Mouse (Mus musculus): ENCODE results near the gene Mtus2.

Gene Mtus2

DNA sequence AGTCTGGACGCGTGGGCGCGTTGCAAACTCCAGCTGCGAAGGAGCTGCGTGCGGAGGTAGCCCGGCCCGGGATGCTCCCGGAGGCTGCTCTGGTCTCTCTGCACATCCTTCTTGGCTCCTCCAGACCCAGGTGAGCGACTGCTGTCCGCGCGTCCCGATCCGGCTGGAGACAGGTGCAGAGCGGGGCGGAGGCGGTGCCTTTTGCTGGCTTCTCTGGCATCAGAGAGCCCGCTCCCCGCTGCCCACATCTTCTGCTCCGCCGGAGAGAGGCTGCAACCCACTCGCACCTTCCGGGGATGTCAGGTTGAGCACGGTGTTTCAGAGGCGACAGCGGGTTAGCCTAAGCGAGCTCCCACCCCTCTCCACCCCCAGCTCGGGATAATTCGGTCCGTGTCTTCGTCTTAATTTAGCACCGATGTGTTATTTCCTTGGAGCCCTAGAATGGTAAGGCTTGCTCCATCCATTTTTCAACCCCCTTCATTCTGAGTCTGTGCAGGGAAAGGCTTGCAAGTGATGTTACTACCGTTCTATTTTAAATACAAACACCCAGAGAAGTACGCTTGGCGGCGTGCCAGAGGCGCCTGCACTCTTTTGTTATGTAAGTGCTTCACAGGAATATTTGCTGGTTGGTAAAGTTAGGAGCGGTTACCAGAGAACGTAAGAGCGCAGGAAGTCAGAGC is 612 bp downstream of the Mtus2 start:
- no peak for DNase-seq (ENCODE audit: low spot score in 2 of 2)

GRCm38 (mm10) chr5:147958552-147958951 is 1.4 kb downstream of the Mtus2 start:
- DNase-seq (ENCODE audit: low spot score in 2 of 2): no peak

GRCm38 (mm10) chr5:147959088-147959487 is 2.0 kb downstream of the Mtus2 start:
- no peak for DNase-seq (ENCODE audit: low spot score in 2 of 2)

DNA sequence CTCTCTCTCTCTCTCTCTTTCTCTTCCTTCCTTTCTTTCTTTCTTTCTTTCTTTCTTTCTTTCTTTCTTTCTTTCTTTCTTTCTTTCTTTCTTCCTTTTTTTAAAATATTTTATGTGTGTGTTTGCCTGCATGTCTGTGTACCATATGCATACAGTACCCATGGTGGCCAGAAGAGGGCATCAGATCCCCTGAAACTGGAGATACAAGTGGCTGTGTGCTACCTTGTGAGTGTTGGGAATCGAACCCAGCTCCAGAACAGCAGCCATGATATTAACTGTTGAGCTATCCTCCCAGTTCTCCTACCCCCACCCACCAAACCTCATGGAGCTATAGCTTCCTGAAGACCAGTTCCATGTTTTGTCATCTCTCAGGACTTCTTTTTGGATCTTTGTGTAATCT is 3.7 kb downstream of the Mtus2 start:
- no peak for DNase-seq (ENCODE audit: low spot score in 2 of 2)

DNA sequence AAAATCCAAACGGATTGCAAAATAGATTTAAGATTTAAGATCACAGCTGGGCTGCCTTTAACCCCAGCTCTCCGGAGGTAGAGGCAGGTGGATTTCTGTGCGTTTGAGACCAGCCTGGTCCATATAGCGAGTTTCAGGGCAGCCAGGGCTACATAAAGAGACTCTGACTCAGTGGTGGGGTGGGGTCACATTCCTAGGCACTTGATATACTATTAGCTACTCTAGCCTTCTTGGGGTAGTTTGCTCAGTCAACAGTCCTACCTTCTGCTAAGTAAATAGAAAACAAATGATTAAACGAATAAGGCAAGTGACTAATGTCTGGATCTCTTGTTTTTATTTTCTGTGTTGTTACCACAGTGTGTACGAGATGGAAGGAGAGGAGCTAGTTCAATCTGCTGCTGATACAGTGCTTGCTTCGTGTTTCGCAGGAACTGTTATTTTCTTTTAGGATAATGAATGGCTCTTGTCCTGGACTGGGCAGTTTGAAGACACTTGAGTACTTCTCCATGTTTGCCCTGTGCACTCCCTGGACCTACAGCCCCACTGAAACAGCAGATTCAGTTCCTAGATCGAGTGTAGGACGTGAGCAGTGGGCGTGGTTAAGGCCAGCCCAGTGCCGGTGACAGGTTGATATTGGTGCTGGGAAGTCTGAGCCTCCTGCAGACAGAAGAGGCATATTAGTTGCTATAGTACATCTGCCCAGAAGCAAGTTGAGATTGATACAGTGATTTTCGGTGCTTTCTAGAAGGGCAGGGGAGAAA is 6.9 kb downstream of the Mtus2 start:
- DNase-seq (ENCODE audit: low spot score in 2 of 2): no peak

DNA sequence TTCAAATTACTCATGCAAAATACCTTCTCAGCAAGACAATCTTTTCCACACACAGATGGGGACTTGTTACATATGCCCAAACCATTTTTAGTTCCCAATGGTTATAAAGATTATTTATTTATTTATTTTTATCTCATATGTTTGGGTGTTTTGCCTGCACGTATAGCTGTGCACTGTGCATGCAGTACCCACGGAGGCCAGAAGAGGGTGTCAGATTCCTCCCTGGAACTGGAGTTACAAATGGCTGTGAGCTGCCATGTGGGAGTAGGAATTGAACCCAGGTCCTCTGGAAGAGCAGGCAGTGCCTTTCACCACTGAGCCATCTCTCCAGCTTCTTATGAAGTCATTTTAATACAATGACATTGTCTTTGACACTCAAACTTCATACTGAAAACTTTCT is 7.7 kb downstream of the Mtus2 start:
- no peak for DNase-seq (ENCODE audit: low spot score in 2 of 2)

DNA sequence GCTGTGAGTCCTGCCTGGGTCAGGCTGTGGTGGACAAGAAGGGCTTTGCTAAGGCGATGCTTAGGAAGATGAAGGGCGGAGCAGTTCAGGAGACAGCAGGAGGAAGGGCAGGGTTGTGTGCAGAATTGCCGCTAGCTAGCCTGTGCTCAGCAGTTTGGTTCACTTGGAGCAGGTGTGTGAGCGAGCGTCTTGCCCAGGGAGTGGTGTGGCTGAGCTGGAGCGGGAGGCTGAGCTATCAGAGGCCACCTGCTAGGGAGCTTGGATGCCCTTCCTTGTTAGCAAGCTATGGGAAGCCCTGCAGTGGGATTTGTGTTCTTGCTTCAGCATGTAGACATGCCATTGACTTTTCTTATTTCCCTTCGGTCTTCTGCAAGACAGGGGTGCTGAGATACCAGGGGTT is 9.5 kb downstream of the Mtus2 start:
- DNase-seq (ENCODE audit: low spot score in 2 of 2): no peak

- DNase-seq (ENCODE audit: low spot score in 2 of 2): no peak
These were observed 12.4 kb downstream of the Mtus2 start for GRCm38 (mm10) chr5:147969566-147969965.

DNA sequence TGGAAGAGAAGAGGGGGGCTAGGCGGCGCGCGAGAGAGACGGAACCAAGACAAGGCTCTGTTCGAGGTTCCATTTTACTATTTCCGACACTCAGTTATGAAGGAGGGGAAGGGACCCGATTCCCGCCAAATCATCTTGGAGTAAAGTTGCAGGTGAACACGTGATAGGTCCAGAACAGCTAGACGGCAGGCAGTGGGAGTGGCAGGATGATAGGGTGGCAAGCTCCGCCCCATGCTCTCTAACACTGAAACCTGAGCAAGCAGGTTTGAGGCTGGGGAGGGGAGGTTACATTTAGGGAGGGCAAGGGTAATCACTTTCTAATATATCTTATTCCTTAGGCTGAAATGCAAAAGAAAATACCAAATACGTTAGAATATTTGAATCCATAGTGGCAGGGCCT is 18.9 kb downstream of the Mtus2 start:
- DNase-seq (ENCODE audit: low spot score in 2 of 2): no peak

DNA sequence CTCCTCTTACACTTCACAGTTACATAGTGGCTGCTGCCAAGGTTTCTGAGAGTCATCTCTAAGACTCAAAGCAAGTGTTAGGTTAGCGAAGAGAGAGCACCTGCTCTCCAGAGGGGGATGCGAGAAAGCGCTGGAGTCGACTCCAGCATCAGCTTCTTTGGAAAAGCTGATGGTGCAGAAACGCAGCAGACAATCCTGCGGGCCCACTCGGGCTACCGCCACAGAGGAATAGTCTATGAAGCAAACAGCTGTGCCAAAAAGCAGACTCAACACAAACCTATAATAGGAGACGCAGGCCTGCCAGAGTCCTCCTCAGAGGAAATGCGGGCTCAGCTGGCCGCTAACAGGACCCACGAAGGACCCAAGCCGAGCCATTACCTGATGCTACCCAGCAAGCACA is 23.5 kb downstream of the Mtus2 start:
- DNase-seq (ENCODE audit: low spot score in 2 of 2): no peak

- no peak for DNase-seq (ENCODE audit: low spot score in 2 of 2)
These were observed 33.2 kb downstream of the Mtus2 start for GRCm38 (mm10) chr5:147990289-147990688.

DNA sequence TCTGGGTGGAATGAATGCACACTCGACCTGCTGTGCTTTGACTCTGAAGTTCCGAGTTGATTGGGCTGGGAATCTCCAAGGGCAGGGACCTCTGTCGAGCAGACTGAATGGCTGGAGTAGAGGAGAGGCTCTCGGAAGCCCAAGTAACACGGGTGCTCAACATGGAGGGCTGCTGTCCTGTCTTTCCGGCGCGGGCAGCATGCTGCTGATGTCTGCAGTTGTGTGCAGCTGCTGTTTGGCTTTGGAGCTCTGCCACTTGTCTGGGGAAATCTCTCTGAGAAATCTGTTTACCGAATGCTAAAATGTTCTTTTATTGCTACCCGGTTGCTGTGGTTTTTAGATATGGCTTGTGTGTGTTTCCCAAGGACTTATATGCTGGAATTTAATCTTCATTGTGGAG is 33.7 kb downstream of the Mtus2 start:
- no peak for DNase-seq (ENCODE audit: low spot score in 2 of 2)

DNA sequence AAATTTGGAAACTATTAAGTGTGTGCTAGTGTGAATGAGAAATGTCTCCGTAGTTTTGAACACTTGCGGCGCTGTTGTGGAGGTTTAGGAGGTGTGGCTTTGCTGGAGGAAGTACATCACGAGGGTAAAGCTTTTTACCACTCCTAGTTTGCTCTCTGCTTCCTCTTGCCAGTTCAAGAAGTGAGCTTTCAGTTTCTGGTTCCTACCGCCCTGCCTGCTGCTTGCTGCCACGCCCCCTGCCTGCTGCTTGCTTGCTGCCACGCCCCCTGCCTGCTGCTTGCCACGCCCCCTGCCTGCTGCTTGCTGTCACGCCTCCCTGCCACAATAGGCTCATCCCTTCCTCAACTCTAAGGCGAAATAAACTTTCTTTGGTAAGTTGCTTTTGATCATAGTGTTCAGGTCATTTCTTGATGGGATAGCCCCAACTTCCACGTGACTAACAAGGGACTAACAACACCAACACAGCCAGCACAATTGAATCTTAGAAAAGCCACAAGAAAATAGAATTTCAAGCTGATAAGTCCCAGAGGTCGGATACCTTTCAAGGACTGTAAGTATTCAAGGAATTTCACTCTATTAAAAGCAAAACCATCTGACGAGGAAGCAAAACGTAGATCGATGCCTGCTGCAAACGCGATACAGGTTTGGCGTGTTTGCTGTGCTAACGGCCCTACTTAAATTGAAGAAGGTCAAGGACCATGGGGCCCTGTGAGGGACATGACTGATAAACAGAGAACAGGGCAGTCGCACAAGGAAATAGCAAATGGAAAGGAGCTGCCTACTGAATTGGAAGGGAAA is 35.7 kb downstream of the Mtus2 start:
- DNase-seq (ENCODE audit: low spot score in 2 of 2): peak; percentile 65 to 77

GRCm38 (mm10) chr5:148005263-148005662 is 48.1 kb downstream of the Mtus2 start:
- no peak for DNase-seq (ENCODE audit: low spot score in 2 of 2)

GRCm38 (mm10) chr5:148012156-148012555 is 55.0 kb downstream of the Mtus2 start:
- DNase-seq (ENCODE audit: low spot score in 2 of 2): no peak

DNA sequence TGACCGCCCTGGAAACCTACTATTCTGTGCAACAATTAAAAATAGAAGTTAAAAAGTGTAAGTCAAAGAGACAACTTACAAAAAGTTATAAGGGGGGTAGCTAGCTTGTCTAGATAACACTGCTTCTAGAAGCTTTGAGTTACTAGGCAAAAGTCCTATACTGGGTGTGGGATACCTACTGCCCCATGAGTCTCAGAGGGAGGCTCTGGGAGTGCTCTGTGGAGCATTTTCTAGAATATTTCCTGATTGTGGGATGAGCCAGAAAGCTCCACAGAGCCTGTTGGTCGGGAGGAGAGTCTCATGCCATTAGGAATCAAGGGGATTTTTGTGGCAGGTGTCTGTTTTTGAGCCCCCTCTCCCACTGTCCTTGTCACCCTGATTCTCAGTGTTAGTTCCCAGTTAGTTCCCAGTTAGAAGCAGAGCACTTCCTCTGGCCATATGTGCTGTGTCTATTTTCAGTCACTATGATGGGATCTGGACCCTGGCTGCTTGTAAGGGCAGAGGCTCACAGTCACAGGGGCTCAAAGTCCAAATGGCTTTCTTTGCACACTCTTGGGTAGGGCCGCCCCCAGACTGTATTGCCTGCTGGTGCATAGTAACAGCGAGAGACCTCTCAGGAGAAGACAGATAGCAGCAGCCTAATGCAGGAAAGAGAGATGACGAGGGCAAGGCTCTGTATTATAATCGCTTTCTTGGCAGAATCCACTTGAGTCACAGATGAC is 57.2 kb downstream of the Mtus2 start:
- no peak for DNase-seq (ENCODE audit: low spot score in 2 of 2)

- no peak for DNase-seq (ENCODE audit: low spot score in 2 of 2)
These were observed 58.3 kb downstream of the Mtus2 start for GRCm38 (mm10) chr5:148015383-148015782.

DNA sequence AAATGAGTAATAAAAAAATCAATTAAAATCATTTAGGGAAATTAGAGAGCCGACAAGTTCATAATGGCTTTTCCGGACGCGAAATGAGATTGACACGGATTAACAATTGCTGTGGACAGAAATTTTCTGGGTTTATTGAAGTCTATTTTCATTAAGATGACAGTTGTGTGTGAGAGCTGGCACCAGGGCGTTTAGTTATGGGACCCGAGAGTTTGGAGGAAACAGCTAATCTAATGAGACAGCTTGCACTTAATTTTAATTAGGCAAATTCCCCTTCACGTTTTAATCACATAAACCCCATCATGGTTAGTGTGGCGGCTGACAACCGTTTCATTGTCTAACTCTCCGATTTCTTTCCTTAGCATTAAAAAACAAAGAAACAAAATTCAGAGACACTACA is 60.3 kb downstream of the Mtus2 start:
- no peak for DNase-seq (ENCODE audit: low spot score in 2 of 2)

- no peak for DNase-seq (ENCODE audit: low spot score in 2 of 2)
These were observed 65.7 kb downstream of the Mtus2 start for GRCm38 (mm10) chr5:148022784-148023183.

GRCm38 (mm10) chr5:148026401-148027349 is 69.6 kb downstream of the Mtus2 start:
- no peak for DNase-seq (ENCODE audit: low spot score in 2 of 2)

GRCm38 (mm10) chr5:148027985-148028384 is 70.9 kb downstream of the Mtus2 start:
- DNase-seq (ENCODE audit: low spot score in 2 of 2): no peak
